Mouse (Mus musculus): Measurements from ENCODE around the gene Phactr3. TPM values are rescaled to one million over a fixed set of nuclear protein-coding genes. Genes with fewer than 3 reads are reported as not detected.

Gene Phactr3
- total RNA-seq, 2 experiments from 2014 or later = not detected

DNA sequence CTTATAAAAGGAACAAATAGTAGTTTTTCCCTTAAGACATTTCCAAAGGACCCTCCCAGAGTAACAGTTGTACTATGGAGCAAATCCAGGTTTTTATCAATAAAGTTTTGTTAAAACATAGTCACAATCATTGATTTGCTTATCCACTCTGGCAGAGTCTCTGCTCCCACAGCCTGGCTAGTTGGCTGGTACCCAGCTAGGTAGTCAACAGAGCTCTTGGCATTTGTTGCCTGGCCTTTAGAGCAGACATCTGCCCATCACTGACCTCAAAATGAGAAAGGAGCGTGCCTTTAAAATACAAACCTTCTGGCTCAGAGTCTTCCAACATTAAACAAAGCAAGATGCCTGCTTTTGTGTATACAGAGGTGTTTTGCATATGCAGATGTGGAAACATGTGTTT is 126.1 kb downstream of the Phactr3 start:
- ATAC-seq (replicated peaks; ENCODE audit: low FRiP score, poor library complexity, severe bottlenecking) = no peak

DNA sequence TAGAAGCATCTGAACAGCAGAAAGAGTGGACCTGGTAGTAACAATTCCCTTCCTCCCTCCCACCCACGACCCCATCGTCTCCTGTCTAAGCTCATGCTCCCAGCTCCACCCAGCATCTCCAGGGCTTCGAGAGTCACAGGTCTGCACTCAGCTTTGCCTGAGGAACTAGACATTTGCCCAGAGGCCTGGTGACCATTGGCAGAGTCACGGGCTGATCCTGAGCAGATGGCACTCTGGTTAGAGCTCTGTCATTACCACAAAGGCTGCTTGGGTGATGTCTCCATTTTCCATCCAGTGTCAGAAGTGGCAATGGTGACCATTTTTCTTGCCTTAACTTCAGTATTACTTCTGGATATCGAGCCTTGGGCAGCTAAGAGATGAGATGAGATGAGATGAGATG is 127.1 kb downstream of the Phactr3 start:
- ATAC-seq (replicated peaks; ENCODE audit: low FRiP score, poor library complexity, severe bottlenecking) = no peak

DNA sequence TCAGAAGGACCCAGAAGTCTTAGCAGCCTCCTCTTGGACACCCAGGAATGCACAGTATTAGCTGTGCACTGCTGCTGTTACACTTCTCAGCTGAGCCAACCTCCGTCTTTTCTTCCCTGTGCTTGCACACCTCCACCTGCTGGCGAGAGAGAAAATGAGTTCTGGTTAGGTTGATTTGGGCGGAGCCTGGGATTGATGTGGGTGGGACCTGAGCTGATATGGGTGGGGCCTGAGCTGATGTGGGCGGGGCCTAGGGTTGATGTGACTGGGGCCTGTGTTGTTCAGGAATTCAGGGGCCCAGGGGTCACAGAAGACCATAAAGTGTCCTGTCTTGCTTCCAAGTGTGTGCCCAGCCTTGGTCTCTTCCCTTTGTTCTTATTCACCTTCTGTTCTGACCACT is 128.0 kb downstream of the Phactr3 start:
- no peak for ATAC-seq (replicated peaks; ENCODE audit: low FRiP score, poor library complexity, severe bottlenecking)

DNA sequence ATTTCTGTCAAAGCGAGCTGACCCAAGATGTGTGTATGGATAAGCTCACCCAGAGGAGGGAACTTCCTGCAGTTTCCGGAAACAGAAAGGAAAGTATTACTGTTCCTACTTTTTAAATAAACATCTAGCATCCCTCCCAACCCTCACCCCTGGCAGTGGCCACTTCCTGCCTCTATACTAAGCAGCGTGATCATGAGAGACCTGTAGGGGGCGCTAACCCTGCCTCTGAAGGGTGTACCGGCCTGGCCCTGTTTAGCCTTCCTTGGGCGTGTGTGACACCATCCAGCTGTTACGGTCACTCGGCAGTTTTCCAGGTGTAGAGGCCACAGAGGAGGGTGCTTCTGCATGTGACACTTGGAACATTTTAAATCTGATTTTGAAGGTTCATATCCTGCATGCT is 128.5 kb downstream of the Phactr3 start:
- no peak for ATAC-seq (replicated peaks; ENCODE audit: low FRiP score, poor library complexity, severe bottlenecking)

DNA sequence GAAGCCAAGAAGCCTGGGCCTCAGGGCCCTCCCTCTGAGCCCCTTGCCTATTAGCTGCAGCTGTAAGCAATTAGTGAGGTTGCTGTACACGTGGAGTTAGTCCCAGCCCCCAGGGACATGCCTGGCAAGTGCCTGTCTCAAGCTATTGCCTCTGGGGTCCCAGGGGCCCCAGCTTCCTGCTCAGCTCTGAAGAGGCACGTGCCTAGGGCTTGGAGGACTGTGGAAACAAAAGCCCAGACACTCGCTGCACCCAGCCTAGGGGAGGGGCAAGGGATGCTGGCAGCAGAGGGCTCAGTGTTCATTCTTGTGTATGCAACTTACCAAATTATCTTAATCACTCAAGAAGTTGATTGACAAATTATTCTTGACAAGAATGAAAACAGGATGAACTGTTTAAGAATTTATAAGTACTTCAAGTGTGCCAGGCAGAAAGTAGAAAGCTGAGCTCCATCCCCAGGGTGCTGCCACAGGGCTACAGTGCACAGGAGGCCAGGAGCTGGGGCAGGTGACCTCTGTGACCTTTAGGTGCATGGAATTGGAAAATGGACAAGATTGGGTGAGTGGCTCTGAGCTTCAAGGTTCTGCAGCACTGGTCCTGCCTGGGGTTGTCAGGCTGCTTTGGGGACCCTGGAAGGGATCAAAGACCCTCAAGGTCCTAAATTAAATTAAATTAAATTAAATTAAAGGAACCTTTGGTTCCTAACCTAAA is 138.5 kb downstream of the Phactr3 start:
- no peak for ATAC-seq (replicated peaks; ENCODE audit: low FRiP score, poor library complexity, severe bottlenecking)

DNA sequence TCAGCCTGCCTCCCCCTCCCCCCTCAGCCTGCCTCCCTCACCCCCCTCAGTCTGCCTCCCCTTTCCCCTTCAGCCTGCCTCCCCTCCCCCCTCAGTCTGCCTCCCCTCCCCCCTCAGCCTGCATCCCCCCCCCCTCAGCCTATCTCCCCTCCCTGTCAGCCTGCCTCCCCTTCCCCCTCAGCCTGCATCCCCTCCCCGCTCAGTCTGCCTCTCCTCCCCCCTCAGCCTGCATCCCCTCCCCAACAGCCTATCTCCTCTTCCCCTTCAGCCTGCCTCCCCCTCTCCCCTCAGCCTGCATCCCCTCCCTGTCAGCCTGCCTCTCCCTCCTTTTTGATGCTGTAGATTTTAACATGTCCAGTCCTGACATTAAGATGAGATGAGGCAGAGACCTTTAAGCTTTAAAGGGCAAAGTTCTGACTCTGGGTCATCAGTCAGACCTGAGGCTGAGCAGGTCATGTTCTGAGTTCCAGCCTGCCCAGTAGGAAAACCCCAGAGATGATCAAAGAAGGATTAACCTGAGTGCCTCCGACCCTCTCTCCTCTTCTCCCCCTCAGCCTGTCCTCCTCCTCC is 139.3 kb downstream of the Phactr3 start:
- no peak for ATAC-seq (replicated peaks; ENCODE audit: low FRiP score, poor library complexity, severe bottlenecking)

DNA sequence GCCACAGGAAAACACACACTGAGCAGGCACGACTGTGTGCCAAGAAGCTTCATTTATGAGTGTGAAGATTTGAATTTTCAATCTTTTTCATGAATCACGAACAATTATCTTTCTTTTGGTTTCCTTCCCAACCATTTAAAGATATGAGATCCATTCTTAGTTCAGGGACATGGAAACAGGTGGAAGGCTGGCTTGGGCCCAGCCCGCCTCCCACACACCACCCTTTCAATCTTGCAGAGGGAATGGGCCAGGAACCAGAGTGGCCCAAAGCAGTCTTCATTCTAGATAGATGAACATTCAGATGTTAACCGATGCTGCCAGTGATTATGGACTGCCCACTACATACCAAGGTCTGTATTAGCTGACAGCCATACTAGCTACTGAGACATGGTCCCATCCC is 144.3 kb downstream of the Phactr3 start:
- ATAC-seq (replicated peaks; ENCODE audit: low FRiP score, poor library complexity, severe bottlenecking) = no peak

DNA sequence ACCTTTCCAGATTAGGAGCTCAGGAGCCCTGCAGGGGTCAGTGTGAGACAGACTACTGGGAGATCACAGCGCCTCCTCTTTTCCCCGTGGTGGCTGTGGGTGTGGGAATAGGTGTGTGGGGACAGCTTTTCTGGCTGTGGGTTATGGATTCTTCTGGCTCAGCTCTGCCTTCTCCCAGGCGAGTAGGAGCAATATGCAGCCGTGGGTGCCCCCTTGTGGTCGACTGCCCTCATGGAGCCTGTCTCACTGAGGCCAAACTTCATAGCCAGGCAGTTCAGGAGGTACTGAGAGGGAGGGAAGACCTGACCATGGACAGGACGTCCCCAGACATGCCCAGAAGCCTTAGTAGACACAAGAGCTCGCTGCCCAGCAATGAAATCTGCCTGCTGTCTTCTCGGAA is 145.6 kb downstream of the Phactr3 start:
- peak; percentile 71; the same call in 1 of the 2 replicates for ATAC-seq (replicated peaks; ENCODE audit: low FRiP score, poor library complexity, severe bottlenecking)

DNA sequence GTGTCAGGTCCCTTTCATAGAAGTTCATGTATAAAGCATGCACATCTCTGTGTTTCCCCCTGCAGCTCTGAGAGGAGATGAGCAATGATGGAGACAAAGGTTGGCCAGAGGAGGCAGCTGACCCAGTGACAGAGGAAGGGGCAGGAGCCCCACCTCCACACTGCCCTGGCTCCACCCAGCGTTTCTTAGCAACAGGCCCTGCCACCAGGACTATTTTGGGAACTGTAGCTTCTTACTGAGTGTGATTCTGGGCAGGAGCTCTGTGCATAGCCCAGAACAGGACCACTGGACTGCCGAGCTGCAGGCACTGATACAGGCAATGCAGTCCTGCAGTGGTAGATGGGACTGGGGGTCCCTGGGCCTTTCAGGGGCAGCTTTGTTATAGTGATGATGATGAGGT is 146.7 kb downstream of the Phactr3 start:
- ATAC-seq (replicated peaks; ENCODE audit: low FRiP score, poor library complexity, severe bottlenecking) = no peak

DNA sequence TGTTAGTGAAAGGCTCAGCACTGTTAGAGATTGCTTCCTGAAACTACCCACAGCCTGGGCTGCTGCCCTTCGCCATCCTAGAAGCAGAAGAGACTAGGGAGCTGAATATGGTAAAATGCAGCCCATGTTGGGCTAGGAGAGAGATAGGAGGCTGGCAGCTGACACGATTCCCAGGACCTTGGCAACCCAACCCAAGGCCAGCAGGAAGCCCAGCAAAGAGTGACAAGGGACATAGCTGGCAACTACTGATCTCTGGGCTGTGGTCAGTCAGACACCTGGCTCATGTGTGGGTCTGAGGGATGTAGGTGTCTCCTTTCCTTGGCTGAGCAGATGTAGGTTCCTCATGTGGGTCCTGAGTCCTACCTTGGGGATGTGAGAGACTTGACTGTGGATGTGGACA is 152.0 kb downstream of the Phactr3 start:
- no peak for ATAC-seq (replicated peaks; ENCODE audit: low FRiP score, poor library complexity, severe bottlenecking)

DNA sequence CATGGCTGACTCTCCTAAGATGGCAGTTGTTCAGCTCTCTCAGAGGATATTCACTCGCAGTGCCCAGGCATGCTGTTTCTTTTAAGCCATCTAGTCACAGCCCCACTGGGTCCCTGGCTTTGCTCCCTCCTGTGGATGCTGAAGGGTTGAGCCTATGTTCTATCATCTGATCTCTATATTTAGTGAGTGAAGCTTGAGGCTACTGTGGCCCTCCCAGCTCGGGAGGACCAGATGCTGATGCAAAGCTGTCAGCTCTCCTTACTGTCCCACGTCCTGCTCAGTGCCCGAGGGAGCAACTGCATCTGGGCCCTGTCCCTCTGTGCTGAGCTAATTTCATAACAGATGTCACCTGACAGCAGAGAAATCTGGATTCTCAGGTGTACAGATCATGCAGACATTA is 153.6 kb downstream of the Phactr3 start:
- ATAC-seq (replicated peaks; ENCODE audit: low FRiP score, poor library complexity, severe bottlenecking) = no peak

DNA sequence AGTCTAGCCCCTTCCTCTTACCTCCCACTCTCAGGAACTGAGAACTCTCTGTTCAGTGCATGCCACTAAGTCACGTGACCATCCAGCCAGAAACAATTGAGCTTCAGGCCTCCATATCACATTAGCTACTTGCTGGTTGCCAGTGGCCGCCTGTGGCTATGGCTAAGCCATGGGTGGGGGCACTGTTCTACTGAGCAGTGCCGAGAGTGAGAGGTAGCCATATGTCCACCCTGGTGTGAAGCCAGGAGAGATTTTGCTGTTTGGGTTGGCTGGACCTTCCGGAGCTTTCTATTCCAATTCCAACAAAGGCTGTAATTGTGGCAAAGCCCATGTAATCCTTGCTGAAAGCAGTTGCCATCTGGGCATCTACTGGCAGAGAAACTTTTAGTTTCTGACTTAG is 155.4 kb downstream of the Phactr3 start:
- ATAC-seq (replicated peaks; ENCODE audit: low FRiP score, poor library complexity, severe bottlenecking) = no peak

DNA sequence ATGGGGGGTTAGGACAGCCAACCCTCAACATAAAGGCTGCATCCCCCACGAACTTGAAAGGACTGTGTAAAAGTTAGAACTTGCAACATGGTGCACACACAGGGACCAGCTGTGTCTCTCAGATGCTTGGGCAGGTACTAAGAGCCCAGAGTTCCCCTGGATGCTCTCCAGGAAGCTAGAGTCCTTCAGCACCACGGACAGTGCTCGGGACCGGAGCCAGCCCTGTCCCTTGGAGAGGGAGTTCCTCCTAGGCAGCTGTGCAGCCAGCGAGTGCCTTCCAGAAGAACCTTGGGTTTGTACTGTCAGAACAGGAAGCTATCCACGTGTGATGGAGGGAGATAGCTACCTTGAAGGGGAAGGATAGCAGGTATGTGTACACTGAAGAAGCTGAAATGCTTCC is 158.4 kb downstream of the Phactr3 start:
- no peak for ATAC-seq (replicated peaks; ENCODE audit: low FRiP score, poor library complexity, severe bottlenecking)

DNA sequence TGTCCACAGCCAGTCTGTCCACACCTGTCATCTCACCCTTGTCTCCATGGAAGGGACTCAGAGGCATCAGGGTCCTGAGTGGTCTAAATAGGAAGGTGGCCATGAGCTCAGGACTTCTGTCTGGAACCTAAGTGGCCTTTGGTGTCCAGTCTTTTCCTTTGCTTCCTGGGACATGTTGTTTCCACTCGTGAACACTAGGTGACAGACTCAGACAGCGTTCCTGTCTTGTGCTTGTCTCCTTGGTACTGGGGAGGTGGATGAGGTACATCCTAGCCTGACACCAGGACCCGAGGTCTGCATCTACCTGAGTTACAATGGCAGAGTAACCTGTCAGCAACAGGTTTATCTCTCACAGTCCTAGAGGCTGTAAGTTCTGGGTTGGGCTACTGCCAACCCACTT is 162.4 kb downstream of the Phactr3 start:
- ATAC-seq (replicated peaks; ENCODE audit: low FRiP score, poor library complexity, severe bottlenecking) = no peak

DNA sequence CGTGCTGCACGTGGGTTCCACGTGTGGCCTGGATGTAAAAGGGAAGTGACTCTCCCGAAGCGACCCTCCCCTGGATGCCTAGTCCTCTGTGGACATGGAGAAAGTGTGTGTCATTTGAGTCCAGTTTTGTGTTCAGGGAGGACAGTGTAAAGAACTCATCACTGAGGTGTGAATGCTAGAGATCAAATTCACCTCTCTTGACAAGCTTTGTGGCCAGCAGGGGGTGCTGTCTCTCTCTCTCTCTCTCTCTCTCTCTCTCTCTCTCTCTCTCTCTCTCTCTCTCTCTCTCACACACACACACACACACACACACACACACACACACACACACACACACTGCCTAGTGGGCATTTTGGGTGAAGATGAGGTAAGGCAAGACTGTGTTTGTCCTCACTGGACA is 168.5 kb downstream of the Phactr3 start:
- ATAC-seq (replicated peaks; ENCODE audit: low FRiP score, poor library complexity, severe bottlenecking) = no peak

DNA sequence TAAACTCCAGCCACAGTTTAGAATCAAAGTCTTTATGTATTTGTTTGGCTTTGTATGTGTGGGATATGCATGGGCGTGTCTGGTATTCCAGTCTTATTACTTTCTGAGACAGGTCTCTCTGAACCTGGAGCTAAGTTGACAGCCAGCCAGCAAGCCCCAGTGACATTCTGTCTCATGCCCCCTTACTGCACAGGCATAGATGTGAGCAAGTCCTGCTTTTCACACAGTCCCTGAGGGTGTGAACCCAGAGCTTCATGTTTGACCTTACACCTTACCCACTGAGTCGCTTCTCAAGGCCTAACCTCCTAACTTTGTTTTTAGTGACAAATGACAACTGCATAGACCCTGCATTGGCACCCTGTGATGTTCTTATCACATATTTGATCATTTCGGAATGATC is 169.9 kb downstream of the Phactr3 start:
- no peak for ATAC-seq (replicated peaks; ENCODE audit: low FRiP score, poor library complexity, severe bottlenecking)

DNA sequence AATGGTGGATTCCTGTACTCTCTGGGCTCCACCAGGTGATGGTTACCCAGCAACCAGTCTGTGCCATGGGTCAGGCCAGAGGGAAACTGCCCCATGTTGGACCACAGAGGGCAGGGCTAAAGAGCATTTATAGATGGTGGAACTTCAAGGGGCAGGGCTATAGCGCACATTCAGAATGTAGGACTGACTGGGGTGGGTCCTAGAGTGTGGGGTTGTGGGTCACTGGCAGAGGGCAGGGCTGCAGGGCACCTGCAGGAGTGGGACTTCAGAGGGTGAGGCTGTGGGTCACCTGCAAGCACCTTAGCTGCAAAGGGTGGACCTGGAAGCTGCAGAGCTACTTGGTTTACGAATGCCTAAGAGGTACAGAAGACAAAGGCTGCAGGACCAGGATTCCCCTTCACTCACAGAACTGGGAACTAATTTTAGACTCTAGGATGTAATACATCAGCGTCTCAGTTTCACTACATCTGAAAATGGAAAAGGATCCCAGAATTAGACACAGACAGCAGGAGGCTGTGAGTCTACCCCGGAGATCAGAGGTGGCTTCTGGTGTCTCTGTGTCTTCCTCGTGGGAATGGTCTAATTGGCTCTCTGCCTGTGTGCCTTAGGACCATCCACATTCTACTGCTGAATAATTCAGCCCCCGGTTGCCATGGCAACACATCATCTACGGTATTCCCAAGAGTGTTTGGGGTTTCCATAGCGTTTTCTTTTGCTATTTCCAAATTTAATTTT is 184.8 kb downstream of the Phactr3 start:
- ATAC-seq (replicated peaks; ENCODE audit: low FRiP score, poor library complexity, severe bottlenecking) = no peak

DNA sequence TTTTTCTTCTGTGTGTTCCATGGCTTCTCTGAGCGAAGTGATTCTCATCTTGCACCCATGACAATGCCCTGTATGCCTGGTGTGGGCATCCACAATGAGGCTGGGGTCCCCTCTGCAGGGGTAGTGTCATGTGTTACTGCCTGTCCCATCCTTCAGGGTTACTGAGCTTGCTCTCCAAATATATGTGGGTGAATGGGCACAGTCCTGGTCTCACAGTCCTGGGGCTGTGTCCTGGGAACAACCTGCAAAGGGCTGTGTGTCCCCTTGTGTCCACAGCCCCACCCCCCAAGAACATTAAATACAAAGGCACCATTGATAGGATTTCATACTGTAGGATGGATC is 185.4 kb downstream of the Phactr3 start:
- no peak for ATAC-seq (replicated peaks; ENCODE audit: low FRiP score, poor library complexity, severe bottlenecking)

DNA sequence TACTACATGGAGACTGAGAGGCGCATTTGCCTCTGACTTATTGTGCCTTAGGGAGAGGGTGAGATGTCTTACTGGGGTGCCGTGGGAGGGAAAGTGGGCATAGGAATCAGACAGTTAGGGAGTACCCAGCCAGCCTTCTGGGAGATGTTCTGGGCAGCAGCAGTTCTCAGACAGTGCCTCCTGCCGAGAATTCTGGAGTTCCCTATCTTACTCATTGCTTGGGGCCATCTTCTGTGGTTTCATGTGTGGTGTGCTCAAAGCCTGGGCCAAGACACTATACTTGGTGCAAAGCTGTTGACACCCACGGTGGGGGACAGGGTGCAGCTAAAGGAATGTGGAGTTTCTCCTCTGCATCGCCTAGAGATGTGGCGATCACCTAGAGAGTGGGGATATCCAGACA is 185.9 kb downstream of the Phactr3 start:
- no peak for ATAC-seq (replicated peaks; ENCODE audit: low FRiP score, poor library complexity, severe bottlenecking)

DNA sequence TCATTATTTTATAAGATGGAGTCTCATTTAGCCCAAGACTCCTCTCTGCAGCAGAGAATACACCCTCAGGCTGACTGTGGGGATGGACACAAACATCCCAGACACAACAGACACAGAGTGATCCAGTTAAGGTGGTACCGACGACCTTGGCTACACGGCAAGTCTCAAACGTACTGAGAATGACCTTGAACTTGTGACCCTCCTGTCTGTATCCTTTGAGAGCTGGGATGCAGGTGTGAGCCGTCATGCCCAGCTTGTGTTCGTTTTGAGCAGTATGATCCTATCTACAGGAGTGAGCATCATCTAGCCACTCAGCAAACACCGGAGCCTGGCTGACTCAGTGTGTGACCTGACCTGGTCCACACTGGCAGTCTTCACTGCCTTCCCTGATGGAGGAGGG is 194.8 kb downstream of the Phactr3 start:
- no peak for ATAC-seq (replicated peaks; ENCODE audit: low FRiP score, poor library complexity, severe bottlenecking)

DNA sequence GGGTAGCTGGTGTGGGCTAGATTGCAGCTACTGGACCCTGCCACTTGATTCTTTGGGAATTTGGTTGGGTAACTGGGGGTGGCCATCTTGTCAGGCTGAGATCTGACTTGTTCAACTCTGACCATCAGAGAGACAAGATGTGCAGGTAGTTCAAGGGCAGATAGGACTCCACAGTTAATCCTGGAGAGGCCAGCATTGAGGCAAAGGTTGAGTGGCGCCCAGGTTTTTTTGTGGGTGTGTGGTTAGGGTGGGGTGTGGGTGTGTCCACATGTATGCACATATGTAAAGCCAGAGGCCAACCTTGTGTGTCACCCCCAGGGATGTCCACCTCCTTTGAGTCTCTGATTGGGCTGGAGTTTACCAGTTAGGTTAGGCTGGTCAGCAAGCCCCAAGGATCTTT is 197.5 kb downstream of the Phactr3 start:
- ATAC-seq (replicated peaks; ENCODE audit: low FRiP score, poor library complexity, severe bottlenecking) = no peak

DNA sequence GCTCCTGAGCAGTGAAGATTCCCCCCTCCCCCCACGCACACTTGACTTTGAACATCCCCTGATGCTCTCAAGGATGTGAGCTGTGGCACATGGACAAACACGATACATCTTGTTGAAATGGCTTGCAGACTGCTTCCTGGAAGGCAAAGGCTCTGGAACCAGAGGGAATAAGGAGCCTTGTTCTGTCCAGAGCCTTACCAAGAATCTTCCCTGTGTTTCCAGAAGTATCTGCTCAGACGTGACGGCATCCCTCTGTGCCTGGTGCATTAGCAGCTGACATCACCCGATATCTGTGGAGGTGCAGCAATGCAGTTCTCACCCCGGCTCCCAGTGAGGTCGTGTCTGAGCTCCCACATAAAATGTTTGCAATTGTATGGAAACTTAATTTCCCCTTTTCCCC is 201.0 kb downstream of the Phactr3 start:
- no peak for ATAC-seq (replicated peaks; ENCODE audit: low FRiP score, poor library complexity, severe bottlenecking)
